ENCODE assay signal across 7 mouse cellular contexts in genomic region chr11:76243811-76244546, GRCm38 (mm10). TPM values are rescaled to one million over a fixed set of nuclear protein-coding genes. Genes with fewer than 3 reads are reported as not detected.
DNase-seq lines count a peak whose midpoint lies in the region; ATAC-seq and TF ChIP-seq lines count a peak whose summit lies in the region.

No protein-coding gene starts in this region.

- H3K27ac ChIP-seq in spleen, adult 2 months (ENCODE audit: insufficient read depth, low read length): no peak overlapping the region
- H3K27ac ChIP-seq in embryonic facial prominence, embryonic 14.5 days (replicated peaks; ENCODE audit: low read depth, low read length): peak overlapping the region; percentile 78; the same call in 1 of the 2 replicates
- H3K27ac ChIP-seq in limb, embryonic 12.5 days: peak overlapping the region; percentile 78; the same call in 1 of the 2 replicates
- H3K27ac ChIP-seq in stomach, embryonic 14.5 days (ENCODE audit: low read length): peak overlapping the region; percentile 52; the same call in 1 of the 2 replicates

- no peak for TF ChIP-seq CTCF in spleen, adult 2 months (IDR thresholded peaks at IDR 0.05; ENCODE audit: extremely low read depth, insufficient read depth, insufficient read length, insufficient replicate concordance)

- peak overlapping the region; percentile 72 for H3K4me2 ChIP-seq in embryonic facial prominence, embryonic 14.5 days (ENCODE audit: low read depth, low read length)
- peak overlapping the region; percentile 90 for H3K4me2 ChIP-seq in limb, embryonic 12.5 days
- peak overlapping the region; percentile 89 for H3K4me2 ChIP-seq in stomach, embryonic 14.5 days (replicated peaks; ENCODE audit: low read depth, low read length)

- H3K9me3 ChIP-seq in embryonic facial prominence, embryonic 14.5 days (ENCODE audit: control insufficient read depth, low read length): no peaks in the 10 kb centered on the region
- no peaks in the 10 kb centered on the region for H3K9me3 ChIP-seq in limb, embryonic 12.5 days
- no peaks in the 10 kb centered on the region for H3K9me3 ChIP-seq in stomach, embryonic 14.5 days (ENCODE audit: control insufficient read depth, low read depth, low read length)

- no peaks in the 10 kb centered on the region for H3K27me3 ChIP-seq in spleen, adult 2 months (ENCODE audit: control insufficient read depth, insufficient read depth, low read length)
- no peaks in the 10 kb centered on the region for H3K27me3 ChIP-seq in embryonic facial prominence, embryonic 14.5 days (replicated peaks; ENCODE audit: control insufficient read depth, insufficient read depth, low read length)
- no peaks in the 10 kb centered on the region for H3K27me3 ChIP-seq in limb, embryonic 12.5 days
- H3K27me3 ChIP-seq in stomach, embryonic 14.5 days (ENCODE audit: control insufficient read depth, insufficient read depth, low read length): no peaks in the 10 kb centered on the region

- no peak for DNase-seq in spleen, adult 2 months (ENCODE audit: low read depth in 1 of 2, low spot score in 2 of 2)
- DNase-seq in spleen, postnatal 4 days (ENCODE audit: low spot score in 2 of 2): no peak
- DNase-seq in embryonic facial prominence, embryonic 14.5 days (ENCODE audit: low spot score): no peak
- DNase-seq in right cerebral cortex, postnatal 4 days: no peak
- no peak for DNase-seq in adrenal gland, postnatal 4 days (ENCODE audit: low spot score in 2 of 2)

- no peak for TF ChIP-seq POLR2A in spleen, adult 2 months (IDR thresholded peaks at IDR 0.05; ENCODE audit: low read depth, low read length)

- WGBS in spleen, adult 2 months: 8% methylated on average over 34 of the region's 34 CpGs
- 1% methylated on average over 32 of the region's 34 CpGs for WGBS in embryonic facial prominence, embryonic 14.5 days
- WGBS in limb, embryonic 12.5 days: 2% methylated on average over 34 of the region's 34 CpGs
- 2% methylated on average over 34 of the region's 34 CpGs for WGBS in stomach, embryonic 14.5 days

- H3K4me1 ChIP-seq in spleen, adult 2 months (ENCODE audit: control insufficient read depth, insufficient read depth, insufficient read length): peaks cover 3% of the 10 kb centered on the region; the same call in 1 of the 2 replicates
- peaks cover 14% of the 10 kb centered on the region for H3K4me1 ChIP-seq in embryonic facial prominence, embryonic 14.5 days (ENCODE audit: control insufficient read depth, insufficient read depth, low read length)
- H3K4me1 ChIP-seq in limb, embryonic 12.5 days (replicated peaks): peaks cover 15% of the 10 kb centered on the region
- peaks cover 9% of the 10 kb centered on the region; the same call in 1 of the 2 replicates for H3K4me1 ChIP-seq in stomach, embryonic 14.5 days (ENCODE audit: control insufficient read depth, insufficient read depth, low read length)

- peak overlapping the region; percentile 87 for H3K9ac ChIP-seq in embryonic facial prominence, embryonic 14.5 days (ENCODE audit: low read depth, low read length)
- peak overlapping the region; percentile 85 for H3K9ac ChIP-seq in limb, embryonic 12.5 days (replicated peaks)
- peak overlapping the region; percentile 71 for H3K9ac ChIP-seq in stomach, embryonic 14.5 days (replicated peaks; ENCODE audit: low read depth, low read length)

- H3K36me3 ChIP-seq in spleen, adult 2 months (ENCODE audit: control insufficient read depth, insufficient read depth, low read length): peaks cover 8% of the 10 kb centered on the region
- H3K36me3 ChIP-seq in embryonic facial prominence, embryonic 14.5 days (ENCODE audit: control insufficient read depth, insufficient read depth, low read length): peaks cover 38% of the 10 kb centered on the region
- peaks cover 32% of the 10 kb centered on the region for H3K36me3 ChIP-seq in limb, embryonic 12.5 days
- peaks cover 25% of the 10 kb centered on the region for H3K36me3 ChIP-seq in stomach, embryonic 14.5 days (ENCODE audit: control insufficient read depth, insufficient read depth, low read length)

- H3K4me3 ChIP-seq in spleen, adult 2 months (ENCODE audit: extremely low read depth, insufficient read depth, insufficient read length): peak overlapping the region; percentile 79
- peak overlapping the region; percentile 90 for H3K4me3 ChIP-seq in embryonic facial prominence, embryonic 14.5 days (ENCODE audit: low read depth, low read length)
- H3K4me3 ChIP-seq in limb, embryonic 12.5 days (replicated peaks): peak overlapping the region; percentile 86
- H3K4me3 ChIP-seq in stomach, embryonic 14.5 days (ENCODE audit: low read depth, low read length): peak overlapping the region; percentile 92

- ATAC-seq in embryonic facial prominence, embryonic 14.5 days (ENCODE audit: low read depth): peak; percentile 21; the same call in 1 of the 2 replicates
- peak; percentile 44; the same call in 1 of the 2 replicates for ATAC-seq in limb, embryonic 12.5 days (ENCODE audit: insufficient number of reproducible peaks, insufficient read depth, low FRiP score, low TSS enrichment, low read depth)
- ATAC-seq in stomach, embryonic 14.5 days (ENCODE audit: insufficient number of reproducible peaks, insufficient read depth, low FRiP score, low read depth): peak; percentile 35; the same call in 1 of the 2 replicates

RNA-seq across cellular contexts. Expression of gene Glod4, which starts 0.5 kb away (rescaled TPM):
- 2.1 and 2.9 TPM in 2 replicates for polyA plus RNA-seq in spleen, adult 2 months (2012; rRNA removed)
- 129 and 133 TPM in 2 replicates for polyA plus RNA-seq in embryonic facial prominence, embryonic 14.5 days (2014; fragmentation: Nextera tagmentation; extraction: Ambion mirVana)
- 125 and 136 TPM in 2 replicates for polyA plus RNA-seq in limb, embryonic 12.5 days (2016; fragmentation: Nextera tagmentation; extraction: Ambion mirVana)
- 135 and 155 TPM in 2 replicates for polyA plus RNA-seq in stomach, embryonic 14.5 days (2014; fragmentation: Nextera tagmentation; extraction: Ambion mirVana)
- 100 to 1,000 TPM in 1 of 2 experiments, 10 to 100 TPM in 1; 85.6 to 109 TPM for total RNA-seq in adrenal gland, postnatal 4 days (2021)

RNA-seq across cellular contexts. Expression of gene Mrm3, which starts 0.5 kb away (rescaled TPM):
- polyA plus RNA-seq in spleen, adult 2 months (2012; rRNA removed): 2.7 and 3.6 TPM in 2 replicates
- 21.1 and 23.8 TPM in 2 replicates for polyA plus RNA-seq in embryonic facial prominence, embryonic 14.5 days (2014; fragmentation: Nextera tagmentation; extraction: Ambion mirVana)
- 23.0 and 23.9 TPM in 2 replicates for polyA plus RNA-seq in limb, embryonic 12.5 days (2016; fragmentation: Nextera tagmentation; extraction: Ambion mirVana)
- 24.4 and 26.3 TPM in 2 replicates for polyA plus RNA-seq in stomach, embryonic 14.5 days (2014; fragmentation: Nextera tagmentation; extraction: Ambion mirVana)
- 10 to 100 TPM; 21.3 to 22.1 TPM for total RNA-seq in adrenal gland, postnatal 4 days (2021)

RNA-seq across cellular contexts. Expression of gene Gemin4, which starts 26.5 kb away (rescaled TPM):
- polyA plus RNA-seq in spleen, adult 2 months (2012; rRNA removed): 5.0 and 6.2 TPM in 2 replicates
- 22.3 and 30.4 TPM in 2 replicates for polyA plus RNA-seq in embryonic facial prominence, embryonic 14.5 days (2014; fragmentation: Nextera tagmentation; extraction: Ambion mirVana)
- polyA plus RNA-seq in limb, embryonic 12.5 days (2016; fragmentation: Nextera tagmentation; extraction: Ambion mirVana): 33.0 and 34.5 TPM in 2 replicates
- 29.1 and 31.8 TPM in 2 replicates for polyA plus RNA-seq in stomach, embryonic 14.5 days (2014; fragmentation: Nextera tagmentation; extraction: Ambion mirVana)
- 10 to 100 TPM in 1 of 2 experiments, 1 to 10 TPM in 1; 9.6 to 10.3 TPM for total RNA-seq in adrenal gland, postnatal 4 days (2021)

RNA-seq across cellular contexts. Expression of gene Dbil5, which starts 26.6 kb away (rescaled TPM):
- polyA plus RNA-seq in spleen, adult 2 months (2012; rRNA removed): not detected in 2 replicates
- 0.79 and 0.96 TPM in 2 replicates for polyA plus RNA-seq in embryonic facial prominence, embryonic 14.5 days (2014; fragmentation: Nextera tagmentation; extraction: Ambion mirVana)
- 0.95 and 1.0 TPM in 2 replicates for polyA plus RNA-seq in limb, embryonic 12.5 days (2016; fragmentation: Nextera tagmentation; extraction: Ambion mirVana)
- polyA plus RNA-seq in stomach, embryonic 14.5 days (2014; fragmentation: Nextera tagmentation; extraction: Ambion mirVana): 0.49 and 1.3 TPM in 2 replicates
- total RNA-seq in adrenal gland, postnatal 4 days (2021): under 1 TPM in 1 of 2 experiments, not detected in 1; 0.59 TPM

Comparison
In these comparisons a context has a peak if more than half of its experiments do, and no peak if none do; other contexts are left out.
1. RNA of gene Glod4, which starts 0.5 kb away (polyA plus RNA-seq): 135 to 155 TPM in stomach, embryonic 14.5 days, 125 to 136 TPM in limb, embryonic 12.5 days and 129 to 133 TPM in embryonic facial prominence, embryonic 14.5 days; 2.1 to 2.9 TPM in spleen, adult 2 months; every median in the first group is over 10 times any median in the second.
2. Peak in every context shown above with its lines, with median percentiles within 50 percentile points of each other: H3K4me3 ChIP-seq, ATAC-seq, H3K4me2 ChIP-seq and H3K9ac ChIP-seq.